Mouse (Mus musculus): ENCODE measurements at regions not wholly inside any gene's neighbourhood (a gene's known extent, or its start where the extent isn't known, plus 50 kb on each side); places are given as distances from the start of the nearest gene placed in this dataset.

GRCm38 (mm10) chr1:158019161-158019560, 337.0 kb downstream of the Brinp2 start:
- TF ChIP-seq CTCF (IDR thresholded peaks at IDR 0.05; ENCODE audit: low read depth, low read length) (no peak), POLR2AphosphoS5 (IDR thresholded peaks at IDR 0.05; ENCODE audit: insufficient replicate concordance, low read depth, low read length) (no peak), GATA2 (IDR thresholded peaks at IDR 0.05; ENCODE audit: borderline replicate concordance, low read depth, low read length) (no peak), TAL1 (conservative IDR thresholded peaks at IDR 0.05; ENCODE audit: low read depth, low read length) (no peak), GATA1 (IDR thresholded peaks at IDR 0.05; ENCODE audit: borderline replicate concordance, low read length) (no peak)
- DNase-seq (ENCODE audit: low spot score) (no peak), ATAC-seq (ENCODE audit: extremely low read depth, insufficient number of reproducible peaks, low FRiP score, poor library complexity, severe bottlenecking) (no peak)
- Histone ChIP-seq H3K4me3 (ENCODE audit: low read depth, low read length) (no peak overlapping the region), H3K9me3 (replicated peaks) (peaks cover 31% of the 10 kb centered on the region), H3K4me1 (ENCODE audit: insufficient read depth, low read depth, low read length) (no peaks in the 10 kb centered on the region), H3K27me3 (ENCODE audit: insufficient read depth, low read length) (no peaks in the 10 kb centered on the region), H3K36me3 (replicated peaks) (no peaks in the 10 kb centered on the region)

GRCm38 (mm10) chr1:158039756-158040155, 316.4 kb downstream of the Brinp2 start:
- Histone ChIP-seq H3K9me3 (replicated peaks) (peaks cover 16% of the 10 kb centered on the region), H3K27me3 (ENCODE audit: insufficient read depth, low read length) (no peaks in the 10 kb centered on the region), H3K4me3 (ENCODE audit: low read depth, low read length) (no peak overlapping the region), H3K36me3 (replicated peaks) (no peaks in the 10 kb centered on the region), H3K4me1 (ENCODE audit: insufficient read depth, low read depth, low read length) (no peaks in the 10 kb centered on the region)
- TF ChIP-seq CTCF (IDR thresholded peaks at IDR 0.05; ENCODE audit: low read depth, low read length) (no peak), POLR2AphosphoS5 (IDR thresholded peaks at IDR 0.05; ENCODE audit: insufficient replicate concordance, low read depth, low read length) (no peak), GATA2 (IDR thresholded peaks at IDR 0.05; ENCODE audit: borderline replicate concordance, low read depth, low read length) (no peak), TAL1 (conservative IDR thresholded peaks at IDR 0.05; ENCODE audit: low read depth, low read length) (no peak), GATA1 (IDR thresholded peaks at IDR 0.05; ENCODE audit: borderline replicate concordance, low read length) (no peak)
- DNase-seq (ENCODE audit: low spot score) (no peak), ATAC-seq (ENCODE audit: extremely low read depth, insufficient number of reproducible peaks, low FRiP score, poor library complexity, severe bottlenecking) (no peak)

- ATAC-seq (ENCODE audit: extremely low read depth, insufficient number of reproducible peaks, low FRiP score, poor library complexity, severe bottlenecking) (no peak), DNase-seq (ENCODE audit: low spot score) (no peak)
- Histone ChIP-seq H3K4me3 (ENCODE audit: low read depth, low read length) (no peak overlapping the region), H3K4me1 (ENCODE audit: insufficient read depth, low read depth, low read length) (no peaks in the 10 kb centered on the region), H3K9me3 (replicated peaks) (peaks cover 16% of the 10 kb centered on the region), H3K27me3 (ENCODE audit: insufficient read depth, low read length) (no peaks in the 10 kb centered on the region), H3K36me3 (replicated peaks) (no peaks in the 10 kb centered on the region)
- TF ChIP-seq CTCF (IDR thresholded peaks at IDR 0.05; ENCODE audit: low read depth, low read length) (no peak), TAL1 (conservative IDR thresholded peaks at IDR 0.05; ENCODE audit: low read depth, low read length) (no peak), GATA2 (IDR thresholded peaks at IDR 0.05; ENCODE audit: borderline replicate concordance, low read depth, low read length) (no peak), GATA1 (IDR thresholded peaks at IDR 0.05; ENCODE audit: borderline replicate concordance, low read length) (no peak)
These were observed 315.8 kb downstream of the Brinp2 start for GRCm38 (mm10) chr1:158040334-158040733.

GRCm38 (mm10) chr1:158052644-158053043, 303.5 kb downstream of the Brinp2 start:
- ATAC-seq (ENCODE audit: extremely low read depth, insufficient number of reproducible peaks, low FRiP score, poor library complexity, severe bottlenecking), result no peak
- no peak overlapping the region for H3K4me3 ChIP-seq (ENCODE audit: low read depth, low read length)
- TF ChIP-seq CTCF (IDR thresholded peaks at IDR 0.05; ENCODE audit: low read depth, low read length), result no peak
- no peak for TF ChIP-seq GATA2 (IDR thresholded peaks at IDR 0.05; ENCODE audit: borderline replicate concordance, low read depth, low read length)
- TF ChIP-seq GATA1 (IDR thresholded peaks at IDR 0.05; ENCODE audit: borderline replicate concordance, low read length), result no peak
- no peak for TF ChIP-seq POLR2AphosphoS5 (IDR thresholded peaks at IDR 0.05; ENCODE audit: insufficient replicate concordance, low read depth, low read length)
- no peak for TF ChIP-seq TAL1 (conservative IDR thresholded peaks at IDR 0.05; ENCODE audit: low read depth, low read length)
- H3K36me3 ChIP-seq (replicated peaks), result no peaks in the 10 kb centered on the region
- peaks cover 19% of the 10 kb centered on the region for H3K9me3 ChIP-seq (replicated peaks)
- no peaks in the 10 kb centered on the region for H3K27me3 ChIP-seq (ENCODE audit: insufficient read depth, low read length)
- no peak for DNase-seq (ENCODE audit: low spot score)
- H3K4me1 ChIP-seq (ENCODE audit: insufficient read depth, low read depth, low read length), result no peaks in the 10 kb centered on the region

GRCm38 (mm10) chr1:158054961-158055360, 301.2 kb downstream of the Brinp2 start:
- TF ChIP-seq POLR2AphosphoS5 (IDR thresholded peaks at IDR 0.05; ENCODE audit: insufficient replicate concordance, low read depth, low read length) (no peak), GATA2 (IDR thresholded peaks at IDR 0.05; ENCODE audit: borderline replicate concordance, low read depth, low read length) (no peak), TAL1 (conservative IDR thresholded peaks at IDR 0.05; ENCODE audit: low read depth, low read length) (no peak), GATA1 (IDR thresholded peaks at IDR 0.05; ENCODE audit: borderline replicate concordance, low read length) (no peak), CTCF (IDR thresholded peaks at IDR 0.05; ENCODE audit: low read depth, low read length) (no peak)
- Histone ChIP-seq H3K27me3 (ENCODE audit: insufficient read depth, low read length) (no peaks in the 10 kb centered on the region), H3K4me1 (ENCODE audit: insufficient read depth, low read depth, low read length) (no peaks in the 10 kb centered on the region), H3K4me3 (ENCODE audit: low read depth, low read length) (no peak overlapping the region), H3K36me3 (replicated peaks) (no peaks in the 10 kb centered on the region), H3K9me3 (replicated peaks) (peaks cover 9% of the 10 kb centered on the region)
- no peak for DNase-seq (ENCODE audit: low spot score)
- no peak for ATAC-seq (ENCODE audit: extremely low read depth, insufficient number of reproducible peaks, low FRiP score, poor library complexity, severe bottlenecking)

GRCm38 (mm10) chr1:158056994-158057630, 299.0 kb downstream of the Brinp2 start:
- no peaks in the 10 kb centered on the region for H3K36me3 ChIP-seq (replicated peaks)
- no peaks in the 10 kb centered on the region for H3K4me1 ChIP-seq (ENCODE audit: insufficient read depth, low read depth, low read length)
- DNase-seq (ENCODE audit: low spot score) (no peak), ATAC-seq (ENCODE audit: extremely low read depth, insufficient number of reproducible peaks, low FRiP score, poor library complexity, severe bottlenecking) (no peak)
- peaks cover 7% of the 10 kb centered on the region for H3K9me3 ChIP-seq (replicated peaks)
- no peak overlapping the region for H3K4me3 ChIP-seq (ENCODE audit: low read depth, low read length)
- TF ChIP-seq CTCF (IDR thresholded peaks at IDR 0.05; ENCODE audit: low read depth, low read length) (no peak), TAL1 (conservative IDR thresholded peaks at IDR 0.05; ENCODE audit: low read depth, low read length) (no peak), GATA2 (IDR thresholded peaks at IDR 0.05; ENCODE audit: borderline replicate concordance, low read depth, low read length) (no peak), POLR2AphosphoS5 (IDR thresholded peaks at IDR 0.05; ENCODE audit: insufficient replicate concordance, low read depth, low read length) (no peak), GATA1 (IDR thresholded peaks at IDR 0.05; ENCODE audit: borderline replicate concordance, low read length) (no peak)
- H3K27me3 ChIP-seq (ENCODE audit: insufficient read depth, low read length), result no peaks in the 10 kb centered on the region
